Mouse (Mus musculus) heart, adult 9 months (tissue): ENCODE measurements around the gene Ddx59.
A peak's percentile ranks its signal among the peaks of the same experiment; 100 is the strongest.

Experiments used
- DNase-seq, 2 experiments: peaks; one replicate each; pipeline ENCODE4 v3.0.0; 2022; ENCODE audit warnings: low spot score in 2 of 2

Gene Ddx59

GRCm38 (mm10) chr1:136414798-136415755, at the start of gene Ddx59:
Ddx59 (plus strand) TSS chr1:136415271.
- DNase-seq = peak; percentile 98 to 99

- DNase-seq = no peak
These were observed 49.1 kb upstream of the Ddx59 start for GRCm38 (mm10) chr1:136365986-136366385.

GRCm38 (mm10) chr1:136379261-136379660, 35.8 kb upstream of the Ddx59 start:
- DNase-seq = no peak

DNA sequence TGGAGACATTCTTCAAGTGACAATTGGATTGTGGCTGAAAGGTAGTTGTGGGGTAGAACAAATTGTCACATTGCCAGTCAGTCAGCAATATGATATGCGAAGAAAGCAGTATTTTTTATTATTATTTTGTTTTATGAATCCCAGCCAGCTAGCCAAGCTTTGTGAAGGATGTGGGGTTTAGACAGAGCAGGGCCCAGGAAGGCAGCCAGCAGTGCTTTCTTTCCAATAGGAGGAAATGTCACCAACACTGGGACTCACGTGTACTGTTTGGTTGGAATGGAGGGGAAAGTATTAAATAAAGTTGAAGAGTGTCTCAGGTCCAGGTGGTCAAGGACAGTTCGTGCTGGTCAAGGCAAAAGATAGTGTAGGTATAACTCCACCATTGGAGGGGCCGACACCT, 34.9 kb upstream of the Ddx59 start:
- DNase-seq = no peak

DNA sequence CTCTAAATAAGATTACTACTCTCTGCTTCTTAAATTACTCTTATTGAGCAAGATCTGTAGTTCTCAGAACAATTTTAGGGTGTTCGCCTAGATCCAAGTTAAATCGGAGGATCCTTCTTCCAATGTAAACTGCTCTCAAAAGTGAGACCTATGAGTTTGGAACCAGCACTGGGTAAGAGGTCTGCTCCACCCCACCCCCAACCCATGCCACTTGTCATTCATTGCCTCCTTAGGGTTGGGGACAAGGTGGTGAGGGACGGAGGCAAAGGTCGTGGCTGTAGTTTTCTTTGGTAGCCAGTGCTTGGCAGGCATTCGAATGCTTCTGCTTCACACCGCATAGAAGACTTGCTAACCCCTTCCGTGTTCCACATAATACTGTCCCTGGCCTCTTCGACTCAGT, 34.5 kb upstream of the Ddx59 start:
- DNase-seq = no peak

- DNase-seq = peak; percentile 6 to 15
These were observed 33.9 kb upstream of the Ddx59 start for GRCm38 (mm10) chr1:136381169-136381568.

DNA sequence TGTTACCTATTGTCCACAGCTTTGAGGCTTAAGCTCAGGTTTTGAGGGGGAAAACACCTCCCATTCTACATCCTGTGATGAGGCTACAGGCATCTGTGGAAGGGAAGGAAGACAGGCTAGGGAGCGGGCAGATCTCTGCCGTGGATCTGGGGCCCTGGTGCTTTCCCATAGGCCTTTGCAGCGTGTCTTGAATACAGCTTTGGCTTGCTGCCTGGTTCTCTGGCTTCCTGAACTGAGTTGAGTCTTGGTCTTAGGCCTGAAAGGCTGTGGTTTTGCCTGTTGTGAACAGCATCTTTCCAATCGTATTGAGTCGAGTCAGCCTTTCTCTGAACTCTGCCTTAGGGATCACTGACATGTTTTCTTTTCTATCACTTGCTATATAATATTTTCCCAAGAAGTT, 33.5 kb upstream of the Ddx59 start:
- peak; percentile 27 to 32 for DNase-seq

- DNase-seq = no peak
These were observed 28.2 kb upstream of the Ddx59 start for GRCm38 (mm10) chr1:136386914-136387313.

GRCm38 (mm10) chr1:136394506-136394905, 20.6 kb upstream of the Ddx59 start:
- peak; percentile 33 to 42 for DNase-seq

GRCm38 (mm10) chr1:136395073-136395472, 20.0 kb upstream of the Ddx59 start:
- DNase-seq = no peak

DNA sequence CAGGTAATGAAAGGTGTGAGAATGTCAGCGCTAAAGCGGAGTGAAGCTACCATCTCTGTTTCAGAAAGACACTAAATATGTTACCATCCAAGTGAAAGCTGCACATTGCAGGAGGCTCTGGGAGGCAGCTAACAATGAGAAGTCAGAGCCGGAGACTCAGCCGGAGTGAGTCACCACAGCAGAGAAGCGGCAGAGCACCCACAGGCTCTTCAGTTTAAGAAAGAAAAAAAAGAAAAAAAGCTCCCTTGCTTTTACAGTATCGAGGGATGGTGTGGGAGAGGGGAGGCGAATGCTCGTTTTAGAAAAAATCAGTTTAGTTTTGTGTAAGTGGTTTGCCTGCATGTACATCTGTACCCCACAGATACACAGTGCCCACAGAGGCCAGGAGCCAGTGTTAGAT, 13.8 kb upstream of the Ddx59 start:
- no peak for DNase-seq

DNA sequence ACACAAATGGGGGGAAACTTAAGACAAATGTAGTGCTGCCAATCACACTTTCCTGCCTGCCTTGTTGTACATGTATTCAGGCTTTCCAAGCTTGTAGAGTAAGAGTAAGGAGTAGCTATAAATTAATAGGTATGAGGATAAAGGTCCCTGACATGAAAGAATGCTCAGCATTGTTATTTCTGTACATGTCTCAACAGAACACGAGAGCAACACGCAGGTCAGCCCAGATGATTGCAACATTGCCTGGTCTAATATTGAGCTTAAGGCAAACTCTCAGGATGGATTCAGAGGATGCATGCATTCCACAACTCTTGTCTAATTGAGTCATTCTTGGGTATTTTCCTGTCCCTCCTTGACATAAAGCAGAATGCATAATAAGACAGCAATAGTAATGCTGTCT, 5.4 kb upstream of the Ddx59 start:
- DNase-seq = no peak

GRCm38 (mm10) chr1:136415756-136416126, 670 bp downstream of the Ddx59 start:
- no peak for DNase-seq

GRCm38 (mm10) chr1:136418393-136418792, 3.3 kb downstream of the Ddx59 start:
- DNase-seq = no peak

DNA sequence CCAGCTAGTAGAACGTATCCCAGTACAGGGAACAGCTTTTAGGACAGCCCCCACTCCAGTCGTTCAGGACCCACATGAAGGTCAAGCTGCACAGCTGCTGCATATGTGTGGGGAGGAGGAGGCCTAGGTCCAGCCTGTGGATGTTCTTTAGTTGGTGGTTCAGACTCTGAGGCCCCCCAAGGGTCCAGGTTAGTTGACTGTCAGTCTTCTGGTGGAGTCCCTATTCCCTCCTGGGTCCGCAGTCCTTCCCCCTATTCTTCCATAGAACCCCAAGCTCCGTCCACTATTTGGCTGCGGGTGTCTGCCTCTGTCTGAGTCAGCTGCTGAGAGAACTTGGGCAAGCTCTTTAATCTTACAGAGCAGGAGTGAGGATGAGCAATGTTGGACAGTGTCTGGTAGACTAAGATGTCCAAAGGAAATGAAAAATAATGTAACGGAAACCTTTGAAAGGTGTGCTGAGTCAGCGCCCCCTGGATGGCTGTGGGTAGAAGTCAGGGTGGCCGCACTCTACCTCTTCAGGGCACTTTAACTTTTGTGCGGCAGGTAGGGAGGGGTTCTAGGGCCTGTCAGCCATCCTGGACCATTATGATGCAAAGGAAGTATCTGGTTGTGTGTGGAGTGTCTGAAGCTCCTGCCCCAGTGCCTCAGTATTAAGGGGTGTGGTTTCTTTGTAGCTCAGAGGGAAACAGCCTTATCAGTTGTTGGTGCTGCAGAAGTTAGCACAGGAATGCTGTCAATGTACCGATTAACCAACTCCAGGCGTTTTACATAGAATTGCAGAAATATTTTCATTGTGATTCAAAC, 12.3 kb downstream of the Ddx59 start:
- no peak for DNase-seq

- no peak for DNase-seq
These were observed 13.9 kb downstream of the Ddx59 start for GRCm38 (mm10) chr1:136428981-136429380.

- DNase-seq = no peak
These were observed 15.2 kb downstream of the Ddx59 start for GRCm38 (mm10) chr1:136430126-136430818.

GRCm38 (mm10) chr1:136440741-136441140, 25.7 kb downstream of the Ddx59 start:
- DNase-seq = no peak

- no peak for DNase-seq
These were observed 27.7 kb downstream of the Ddx59 start for GRCm38 (mm10) chr1:136442809-136443208.

DNA sequence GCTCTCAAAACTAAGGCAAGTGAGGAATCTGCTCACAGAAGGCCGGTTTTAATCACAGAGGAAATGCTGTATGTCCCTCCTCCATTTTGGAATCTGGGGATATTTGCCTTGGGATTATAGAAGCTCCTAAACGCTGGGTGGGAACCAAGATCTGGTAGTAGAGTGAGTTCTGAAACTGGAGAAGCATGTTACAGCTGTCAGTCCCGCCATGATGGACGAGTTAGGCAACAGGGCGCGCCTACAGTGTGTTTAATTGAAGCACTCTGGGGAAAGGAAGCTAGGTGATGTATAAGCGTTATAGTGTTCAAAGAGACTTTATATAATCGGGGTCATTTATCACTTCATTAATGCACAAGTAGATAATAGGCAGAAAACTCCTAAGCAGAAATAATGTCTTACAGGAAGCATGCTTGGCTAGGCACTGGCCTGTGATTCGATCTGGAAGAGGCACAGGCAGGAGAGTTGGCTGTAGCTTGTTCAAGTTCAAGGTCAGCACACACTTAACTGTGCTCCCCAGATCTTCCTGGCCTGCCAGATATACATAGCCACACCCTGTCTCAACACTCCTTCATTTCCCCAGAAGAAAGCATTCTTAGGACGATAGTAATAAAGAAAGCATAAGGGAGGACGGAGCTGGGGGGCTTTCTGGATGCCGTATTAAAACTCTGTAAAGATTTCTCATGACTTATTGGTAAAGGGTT, 29.6 kb downstream of the Ddx59 start:
- no peak for DNase-seq

- no peak for DNase-seq
These were observed 31.9 kb downstream of the Ddx59 start for GRCm38 (mm10) chr1:136446933-136447332.

- DNase-seq = no peak
These were observed 32.3 kb downstream of the Ddx59 start for GRCm38 (mm10) chr1:136447338-136447737.
